Mouse (Mus musculus) forebrain, embryonic 11.5 days (tissue): ENCODE data around the gene Gys2. TPM values are rescaled to one million over a fixed set of nuclear protein-coding genes. Genes with fewer than 3 reads are reported as not detected.
A peak's percentile ranks its signal among the peaks of the same experiment; 100 is the strongest.
"Not testable (repeated sequence)": the region's sequence is repeated elsewhere in the genome, so short reads cannot be mapped to it uniquely, and the experiment has no call there.

ENCODE experiments used
- ATAC-seq: fragments of 200-750 bp; cut with Nextera tagmentation; replicated peaks from 2 replicates; pipeline ENCODE4 v1.8.0; 2017; ENCODE audit warnings: moderate TSS enrichment; ENCODE audit not compliant: low FRiP score
- DNase-seq: peaks from one replicate; pipeline ENCODE4 v3.0.0-alpha.2; 2017; ENCODE audit warnings: low spot score
- H3K27ac ChIP-seq: fragments of 300-500 bp; sonication (generic); 2 replicates; pipeline ENCODE4 v1.5.1; 2014; ENCODE audit warnings: low read depth, low read length
- H3K27me3 ChIP-seq: fragments of 300-500 bp; sonication (generic); 2 replicates; pipeline ENCODE4 v1.6.1; 2014; ENCODE audit warnings: mild to moderate bottlenecking, low read length, mixed read lengths; ENCODE audit not compliant: control insufficient read depth, insufficient read depth
- H3K36me3 ChIP-seq: fragments of 300-500 bp; sonication (generic); 2 replicates; pipeline ENCODE4 v1.6.1; 2014; ENCODE audit warnings: mild to moderate bottlenecking, low read length, moderate library complexity, mixed read lengths; ENCODE audit not compliant: control insufficient read depth, insufficient read depth
- H3K4me1 ChIP-seq: fragments of 300-500 bp; sonication (generic); replicated peaks from 2 replicates; pipeline ENCODE4 v1.6.1; 2014; ENCODE audit warnings: low read length, mixed read lengths; ENCODE audit not compliant: control insufficient read depth, insufficient read depth
- H3K4me2 ChIP-seq: fragments of 300-500 bp; sonication (generic); 2 replicates; pipeline ENCODE4 v1.6.1; 2014; ENCODE audit warnings: low read depth, mild to moderate bottlenecking, low read length, moderate library complexity, mixed read lengths; ENCODE audit not compliant: severe bottlenecking
- H3K4me3 ChIP-seq: fragments of 300-500 bp; sonication (generic); 2 replicates; pipeline ENCODE4 v1.5.1; 2014; ENCODE audit warnings: low read depth, low read length
- H3K9ac ChIP-seq: fragments of 300-500 bp; sonication (generic); 2 replicates; pipeline ENCODE4 v1.6.1; 2014; ENCODE audit warnings: low read length
- H3K9me3 ChIP-seq: fragments of 300-500 bp; sonication (generic); 2 replicates; pipeline ENCODE4 v1.6.1; 2016; ENCODE audit warnings: low read length, mixed read lengths; ENCODE audit not compliant: control insufficient read depth
- WGBS: fragments of 180-500 bp; shearing (Covaris S2); extraction: QIAGEN DNeasy Blood & Tissue Kit; methylation state at CpG from one replicate; pipeline ENCODE4 v1.1.7; 2014; 5-methylcytosine and 5-hydroxymethylcytosine counted together
- polyA plus RNA-seq: library from polyadenylated mRNA; unstranded; fragments of >200 nt; fragmentation: Nextera tagmentation; extraction: Ambion mirVana; gene quantifications from 2 replicates; pipeline ENCODE4 v1.2.1, GENCODE M21; 2014

Gys2 gene
- polyA plus RNA-seq, 1 experiment from 2014 or later: not detected

DNA sequence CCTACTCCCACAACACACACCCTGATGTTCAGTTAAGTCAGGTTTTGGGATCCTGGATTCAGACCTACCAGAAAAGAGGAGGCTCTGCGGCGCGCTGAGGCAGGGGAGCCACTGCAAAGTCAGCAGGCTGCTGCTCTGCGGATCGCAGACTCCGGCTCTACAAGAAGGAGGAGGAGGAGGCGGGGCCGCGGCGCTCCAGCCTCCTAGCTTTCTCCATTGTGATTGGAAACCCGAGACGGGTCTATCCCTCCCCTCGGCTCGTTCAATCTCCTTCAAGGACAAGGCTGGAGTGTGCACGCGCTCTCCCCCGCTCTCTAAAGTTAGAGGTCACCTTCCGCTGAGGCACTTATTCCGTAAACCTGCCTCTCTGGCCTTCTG lies 34.9 kb upstream of the Gys2 start, which contains the start of gene Ldhb:
TSS of gene Ldhb (minus strand) at position 173 of the 378 bp plus-strand sequence.
- peak; percentile 96 for ATAC-seq

DNA sequence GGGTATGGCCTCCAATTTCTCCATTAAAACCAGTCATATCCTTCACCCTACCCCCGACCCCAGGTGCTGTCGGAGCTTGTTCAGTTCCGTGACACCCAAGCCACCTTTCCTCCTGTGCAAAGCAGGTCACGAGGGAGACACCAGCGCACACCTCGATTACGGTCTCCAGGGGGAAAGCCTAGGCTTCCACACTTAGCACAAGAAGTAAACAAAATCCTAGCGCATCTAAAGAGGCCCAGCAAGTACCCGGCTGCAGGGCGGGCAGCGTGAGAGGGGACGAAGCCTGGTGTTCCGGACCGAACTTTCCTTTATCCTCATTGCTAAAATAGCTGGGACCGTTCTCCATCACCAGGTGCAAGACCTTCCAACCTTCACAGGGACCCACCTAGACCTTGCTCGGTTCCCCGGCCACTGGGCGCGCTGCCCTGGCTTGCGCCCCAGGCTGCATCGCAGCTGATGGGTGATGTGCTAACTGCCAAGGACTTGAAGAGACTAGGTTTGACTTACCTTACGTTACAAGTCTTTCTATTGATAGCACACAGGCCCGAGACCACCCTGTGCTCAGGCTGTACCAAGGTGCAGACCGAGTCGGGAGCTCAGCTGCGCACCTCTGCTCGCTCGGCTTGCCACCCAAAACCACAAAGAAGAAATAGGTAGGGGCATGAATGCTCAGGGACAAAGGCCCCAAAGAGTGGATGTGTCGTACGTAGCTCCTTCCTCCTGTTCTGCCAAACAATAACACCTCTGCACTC lies 34.3 kb upstream of the Gys2 start:
- Histone ChIP-seq H3K4me3 (peak overlapping the region; percentile 63), H3K9me3 (no peaks in the 10 kb centered on the region), H3K27me3 (peaks cover 2% of the 10 kb centered on the region; the same call in 1 of the 2 replicates), H3K9ac (peak overlapping the region; percentile 80), H3K4me1 (no peaks in the 10 kb centered on the region; the same call in 1 of the 2 replicates), H3K4me2 (peak overlapping the region; percentile 88), H3K36me3 (no peaks in the 10 kb centered on the region), H3K27ac (0 out of 2 replicates have a peak overlapping the region, but pooled peaks have one; percentile 14)
- WGBS: under 1% methylated on average over 30 of the region's 30 CpGs
- DNase-seq (peak; percentile 71), ATAC-seq (peak; percentile 72)

More for the DNA sequence above, 34.9 kb upstream of the Gys2 start, which contains the start of gene Ldhb:
- Histone ChIP-seq H3K4me1 (no peaks in the 10 kb centered on the region; the same call in 1 of the 2 replicates), H3K4me2 (peak within 1 kb of the TSS; percentile 88), H3K9me3 (no peaks in the 10 kb centered on the region), H3K27me3 (peaks cover 2% of the 10 kb centered on the region; the same call in 1 of the 2 replicates), H3K36me3 (no peaks in the 10 kb centered on the region), H3K9ac (peak within 1 kb of the TSS; percentile 80), H3K27ac (peak within 1 kb of the TSS; percentile 21; the same call in 1 of the 2 replicates), H3K4me3 (peak within 1 kb of the TSS; percentile 63)
- 0% methylated on average over 19 of the region's 19 CpGs for WGBS
- peak; percentile 93 for DNase-seq

DNA sequence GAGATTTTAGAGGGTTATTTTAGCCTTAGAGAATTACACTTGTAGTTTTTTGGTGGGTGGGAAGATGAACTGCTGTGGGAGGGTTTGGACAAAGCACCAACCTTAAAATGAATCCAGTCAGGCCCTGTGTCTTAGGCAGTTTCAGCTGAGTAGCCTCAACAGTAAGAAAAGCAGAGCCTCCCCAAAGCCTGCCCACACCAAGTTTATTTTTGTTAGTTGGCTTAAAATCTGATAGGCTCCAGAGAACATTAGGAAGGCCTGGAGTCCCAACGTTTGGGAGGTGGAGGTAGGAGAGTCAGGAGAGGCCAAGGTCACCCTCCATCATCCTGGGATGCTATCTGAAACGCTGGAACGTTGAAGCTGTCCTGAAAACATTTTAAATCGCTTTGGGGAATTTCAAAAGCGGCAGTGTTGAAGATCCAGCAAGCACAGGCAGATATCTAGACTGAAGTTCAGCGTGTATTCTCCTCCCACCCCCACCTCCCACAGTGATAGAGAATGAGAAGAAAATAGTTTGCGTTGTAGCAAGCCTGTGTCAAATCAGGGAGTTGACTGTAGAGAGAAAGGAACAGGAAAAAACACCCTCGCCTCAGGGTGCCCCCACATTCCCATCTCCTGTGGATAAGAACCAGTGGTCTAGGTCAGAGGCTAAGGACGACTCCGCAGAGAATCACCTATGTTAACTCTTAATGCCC lies 33.6 kb upstream of the Gys2 start:
- 5% methylated on average over 10 of the region's 10 CpGs for WGBS
- Histone ChIP-seq H3K36me3 (no peaks in the 10 kb centered on the region), H3K27ac (no peak overlapping the region), H3K4me2 (peak overlapping the region; percentile 88), H3K9ac (peak overlapping the region; percentile 80), H3K4me3 (peak overlapping the region; percentile 63), H3K4me1 (no peaks in the 10 kb centered on the region; the same call in 1 of the 2 replicates), H3K9me3 (no peaks in the 10 kb centered on the region), H3K27me3 (peaks cover 2% of the 10 kb centered on the region; the same call in 1 of the 2 replicates)
- ATAC-seq: 0 out of 2 replicates have a peak, but pooled peaks have one; percentile 0
- no peak for DNase-seq

DNA sequence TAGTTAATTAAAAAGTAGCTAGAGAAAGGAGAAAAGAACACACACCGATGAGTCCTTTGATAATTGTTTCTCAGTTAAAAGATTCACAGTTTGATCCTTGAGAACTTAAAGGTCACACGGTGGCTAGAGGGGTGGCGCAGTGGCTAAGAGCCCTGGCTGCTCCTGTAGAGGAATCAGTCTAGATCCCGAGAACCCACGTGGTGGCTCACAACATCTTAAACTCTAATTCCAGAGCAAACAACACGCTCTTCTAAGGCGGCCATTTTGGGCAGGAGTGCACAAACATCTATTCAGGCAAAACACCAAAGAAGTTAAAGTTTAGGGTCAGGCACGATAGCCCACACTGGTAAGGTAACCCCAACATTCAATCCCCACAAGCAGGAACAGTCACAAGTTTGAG lies 30.7 kb upstream of the Gys2 start:
- no peak overlapping the region for H3K9ac ChIP-seq
- ATAC-seq (no peak), DNase-seq (no peak)
- no peak overlapping the region for H3K4me3 ChIP-seq
- no peaks in the 10 kb centered on the region for H3K36me3 ChIP-seq
- no peaks in the 10 kb centered on the region; the same call in 1 of the 2 replicates for H3K4me1 ChIP-seq
- no peak overlapping the region for H3K27ac ChIP-seq
- H3K9me3 ChIP-seq: no peaks in the 10 kb centered on the region
- no peak overlapping the region for H3K4me2 ChIP-seq
- WGBS: 74% methylated on average over 8 of the region's 8 CpGs
- H3K27me3 ChIP-seq: no peaks in the 10 kb centered on the region

DNA sequence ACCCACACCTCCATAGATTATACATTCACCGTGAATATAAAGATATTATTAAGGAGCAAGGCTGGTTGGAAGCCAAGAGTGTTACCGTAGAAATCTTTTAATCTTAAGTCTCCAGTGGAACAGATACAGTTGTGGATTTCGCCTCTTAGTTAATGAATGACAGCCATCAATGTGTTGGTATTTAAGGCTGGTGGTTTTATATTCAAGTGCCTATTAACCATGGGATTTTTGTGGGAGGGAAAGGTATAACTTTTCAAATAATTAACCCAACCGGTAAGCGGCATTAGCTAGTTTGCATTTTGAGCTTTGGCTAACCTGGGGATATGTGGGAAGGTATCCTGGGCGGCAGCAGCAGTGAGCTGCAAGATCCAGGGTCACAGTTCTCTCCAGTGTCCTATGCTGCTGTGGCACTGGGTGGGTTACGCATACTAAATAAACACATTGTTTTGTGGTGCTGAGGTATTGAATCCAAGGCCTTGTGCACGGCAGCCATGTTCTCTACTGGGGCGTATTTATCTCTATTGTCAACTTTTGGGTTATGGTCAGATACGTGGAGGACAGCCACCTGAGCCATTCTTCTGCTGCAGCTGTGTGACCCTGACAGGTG lies 29.7 kb upstream of the Gys2 start:
- H3K36me3 ChIP-seq: peaks cover 3% of the 10 kb centered on the region; the same call in 1 of the 2 replicates
- H3K4me3 ChIP-seq: no peak overlapping the region
- 92% methylated on average over 10 of the region's 10 CpGs for WGBS
- no peak overlapping the region for H3K9ac ChIP-seq
- no peak overlapping the region for H3K27ac ChIP-seq
- H3K4me2 ChIP-seq: no peak overlapping the region
- H3K9me3 ChIP-seq: no peaks in the 10 kb centered on the region
- ATAC-seq (no peak), DNase-seq (no peak)
- H3K27me3 ChIP-seq: no peaks in the 10 kb centered on the region
- no peaks in the 10 kb centered on the region; the same call in 1 of the 2 replicates for H3K4me1 ChIP-seq

DNA sequence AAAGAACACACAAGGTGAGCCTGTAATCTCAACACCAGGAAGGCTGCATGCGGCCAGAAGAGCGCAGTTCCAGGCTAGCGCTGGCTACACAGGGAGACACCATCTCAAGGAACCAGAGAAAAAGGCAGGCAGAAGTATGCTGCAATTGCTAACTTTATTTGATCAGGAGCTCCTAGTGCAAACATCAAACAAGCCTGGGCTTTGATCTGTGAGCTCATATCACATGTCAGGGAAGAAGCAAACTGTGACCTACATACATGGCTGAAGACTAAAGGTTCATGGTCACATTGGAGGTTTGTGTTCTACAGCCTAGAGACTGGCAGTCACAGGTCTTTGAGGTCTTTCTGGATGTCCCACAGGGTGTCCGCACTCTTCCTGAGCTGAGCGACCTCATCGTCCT lies 17.2 kb upstream of the Gys2 start:
- not testable (repeated sequence) for H3K36me3 ChIP-seq, H3K4me3 ChIP-seq, H3K4me2 ChIP-seq, H3K4me1 ChIP-seq, DNase-seq, H3K27me3 ChIP-seq, H3K9me3 ChIP-seq, H3K27ac ChIP-seq, H3K9ac ChIP-seq, ATAC-seq
- 99% methylated on average over 6 of the region's 6 CpGs for WGBS

DNA sequence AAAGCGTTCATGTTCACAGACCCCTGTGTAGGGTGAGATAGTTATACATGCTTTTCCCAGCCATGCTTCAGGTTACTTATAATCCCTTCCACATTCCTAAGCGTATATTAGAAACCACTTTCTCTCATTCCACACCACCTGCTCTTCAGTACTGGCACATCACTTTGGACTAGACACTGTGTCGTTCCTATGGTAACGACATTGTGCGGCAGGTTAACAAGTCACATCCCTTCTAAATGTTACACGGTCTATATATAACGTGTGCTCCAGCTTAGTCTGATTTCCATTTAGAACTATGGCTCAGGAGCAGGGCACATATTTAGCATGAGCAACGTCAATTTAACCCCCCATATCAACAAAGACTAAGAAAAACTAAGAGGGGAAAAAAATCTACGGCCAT lies 14.7 kb upstream of the Gys2 start:
- no peaks in the 10 kb centered on the region for H3K27me3 ChIP-seq
- ATAC-seq (no peak), DNase-seq (no peak)
- H3K27ac ChIP-seq: no peak overlapping the region
- H3K4me3 ChIP-seq: no peak overlapping the region
- no peaks in the 10 kb centered on the region for H3K4me1 ChIP-seq
- WGBS: 87% methylated on average over 9 of the region's 9 CpGs
- H3K4me2 ChIP-seq: no peak overlapping the region
- H3K9ac ChIP-seq: no peak overlapping the region
- peaks cover 7% of the 10 kb centered on the region for H3K36me3 ChIP-seq
- H3K9me3 ChIP-seq: no peaks in the 10 kb centered on the region

DNA sequence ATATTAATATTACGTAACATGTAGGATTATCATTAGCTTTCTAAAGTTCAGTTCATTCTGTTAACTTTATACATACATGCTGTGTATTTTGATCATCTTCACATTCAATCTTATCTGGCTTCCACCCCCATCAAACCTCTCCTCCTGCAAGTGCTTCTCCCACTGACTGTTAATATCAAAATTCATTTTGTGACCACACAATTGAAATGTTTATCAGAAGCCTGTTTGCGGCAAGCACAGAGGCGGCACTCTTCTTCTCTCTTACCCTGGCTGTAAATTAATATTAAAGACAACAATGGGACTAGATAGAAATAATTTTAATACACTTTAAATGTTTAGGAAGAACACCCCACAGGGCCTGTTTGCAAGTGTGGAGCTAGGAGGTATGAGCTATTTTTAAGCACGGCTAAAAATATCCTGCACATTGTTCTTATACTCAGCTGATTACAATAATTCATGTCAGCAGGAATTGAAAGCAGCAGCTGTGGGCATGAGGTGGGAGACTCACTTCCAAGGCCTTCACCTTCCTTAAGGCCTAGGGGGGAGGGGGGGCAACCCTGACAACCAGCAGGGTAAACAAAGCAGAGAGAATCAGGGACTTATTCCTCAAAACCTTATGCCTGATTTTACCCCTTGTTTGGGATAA lies 12.7 kb upstream of the Gys2 start:
- H3K4me1 ChIP-seq: no peaks in the 10 kb centered on the region
- no peaks in the 10 kb centered on the region for H3K27me3 ChIP-seq
- ATAC-seq (no peak), DNase-seq (no peak)
- no peak overlapping the region for H3K27ac ChIP-seq
- no peak overlapping the region for H3K4me3 ChIP-seq
- WGBS: 93% methylated on average over 4 of the region's 4 CpGs
- H3K36me3 ChIP-seq: peaks cover 2% of the 10 kb centered on the region; the same call in 1 of the 2 replicates
- H3K9ac ChIP-seq: no peak overlapping the region
- H3K9me3 ChIP-seq: no peaks in the 10 kb centered on the region
- H3K4me2 ChIP-seq: no peak overlapping the region
